Mouse (Mus musculus) embryonic fibroblast, embryonic 13.5 days (primary cell): ENCODE measurements at regions not wholly inside any gene's neighbourhood (a gene's known extent, or its start where the extent isn't known, plus 50 kb on each side); places are given as distances from the start of the nearest gene placed in this dataset.

Experiments
- H3K27ac ChIP-seq: 2 replicates; pipeline ENCODE4 v1.5.1; 2012; ENCODE audit warnings: low read length, control low read depth, inconsistent platforms; ENCODE audit not compliant: insufficient read depth
- H3K4me1 ChIP-seq: 2 replicates; pipeline ENCODE4 v1.6.1; 2011; ENCODE audit warnings: low read length; ENCODE audit not compliant: control insufficient read depth, insufficient read depth
- H3K4me3 ChIP-seq: 2 replicates; pipeline ENCODE4 v1.5.1; 2011; ENCODE audit warnings: mild to moderate bottlenecking, control low read depth, low read length; ENCODE audit not compliant: insufficient read depth
- CTCF ChIP-seq: IDR thresholded peaks from 2 replicates; pipeline ENCODE4 v1.5.1; 2011; ENCODE audit warnings: mild to moderate bottlenecking, control low read depth, low read length, moderate library complexity, borderline replicate concordance; ENCODE audit not compliant: insufficient read depth
- POLR2A ChIP-seq: IDR thresholded peaks from 2 replicates; pipeline ENCODE4 v1.6.1; 2011; ENCODE audit warnings: low read depth, mild to moderate bottlenecking, control low read depth, low read length, moderate library complexity

DNA sequence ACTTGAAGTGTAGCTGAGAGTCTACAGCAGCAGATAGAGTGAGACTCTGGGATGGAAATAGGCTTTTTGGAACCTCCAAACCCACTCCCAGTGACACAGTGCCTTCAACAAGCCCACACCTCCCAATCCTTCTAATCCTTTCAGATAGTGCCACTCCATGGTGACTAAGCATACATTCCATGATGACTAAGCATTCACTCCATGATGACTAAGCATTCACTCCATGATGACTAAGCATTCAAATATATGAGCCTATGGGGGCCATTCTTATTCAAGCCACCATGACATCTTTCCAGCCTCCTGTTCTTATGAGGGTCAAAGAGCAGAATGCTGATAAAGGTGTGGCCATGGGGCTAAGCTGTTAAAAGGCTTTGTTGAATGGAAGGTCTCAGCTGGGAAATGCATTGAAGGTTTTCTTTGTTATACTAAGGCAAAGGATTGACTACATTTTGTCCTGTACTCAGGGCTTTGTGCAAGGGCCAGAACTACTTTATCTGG lies 403.8 kb upstream of the Kcnab2 start:
- no peaks in the 10 kb centered on the region for H3K4me1 ChIP-seq
- no peak for TF ChIP-seq POLR2A
- TF ChIP-seq CTCF, result no peak

DNA sequence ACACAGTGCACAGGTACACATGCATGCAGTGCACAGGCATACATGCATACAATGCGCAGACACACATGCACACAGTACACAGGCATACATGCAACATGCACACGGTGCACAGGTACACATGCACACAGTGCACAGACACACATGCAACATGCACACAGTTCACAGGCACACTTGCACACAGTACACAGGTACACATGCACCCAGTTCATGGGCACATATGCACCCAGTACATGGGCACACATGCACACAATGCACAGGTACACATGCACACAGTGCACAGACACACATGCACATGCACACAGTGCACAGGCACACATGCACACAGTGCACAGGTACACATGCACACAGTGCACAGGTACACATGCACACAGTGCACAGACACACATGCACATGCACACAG lies 402.7 kb upstream of the Kcnab2 start:
- Histone ChIP-seq H3K4me1 (no peaks in the 10 kb centered on the region), H3K4me3 (no peak overlapping the region), H3K27ac (no peak overlapping the region)
- TF ChIP-seq CTCF, result no peak
- TF ChIP-seq POLR2A, result no peak

More for the DNA sequence above, 403.8 kb upstream of the Kcnab2 start:
- H3K4me3 ChIP-seq, result no peak overlapping the region
- no peak overlapping the region for H3K27ac ChIP-seq

DNA sequence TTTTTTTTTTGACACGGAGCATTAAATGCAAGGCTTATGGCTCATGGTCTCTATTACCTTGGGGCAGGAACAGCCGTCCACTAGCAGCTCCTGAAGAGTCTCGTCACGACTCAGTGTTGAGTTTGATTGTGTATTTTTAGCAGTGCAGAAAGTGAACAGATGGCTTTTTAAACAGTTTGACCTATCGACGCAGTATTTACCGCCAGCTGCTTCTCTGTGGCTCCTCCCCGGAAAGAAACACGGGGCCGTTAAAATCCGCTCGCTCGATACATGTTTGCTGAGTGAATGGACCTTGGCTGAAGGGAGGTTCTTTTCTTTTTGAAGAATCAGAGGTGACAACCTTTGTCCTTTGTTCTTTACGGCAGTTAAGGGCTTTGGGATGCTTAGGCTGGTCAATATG lies 401.3 kb upstream of the Kcnab2 start:
- Histone ChIP-seq H3K27ac (no peak overlapping the region), H3K4me1 (no peaks in the 10 kb centered on the region), H3K4me3 (no peak overlapping the region)
- TF ChIP-seq CTCF (no peak), POLR2A (no peak)

DNA sequence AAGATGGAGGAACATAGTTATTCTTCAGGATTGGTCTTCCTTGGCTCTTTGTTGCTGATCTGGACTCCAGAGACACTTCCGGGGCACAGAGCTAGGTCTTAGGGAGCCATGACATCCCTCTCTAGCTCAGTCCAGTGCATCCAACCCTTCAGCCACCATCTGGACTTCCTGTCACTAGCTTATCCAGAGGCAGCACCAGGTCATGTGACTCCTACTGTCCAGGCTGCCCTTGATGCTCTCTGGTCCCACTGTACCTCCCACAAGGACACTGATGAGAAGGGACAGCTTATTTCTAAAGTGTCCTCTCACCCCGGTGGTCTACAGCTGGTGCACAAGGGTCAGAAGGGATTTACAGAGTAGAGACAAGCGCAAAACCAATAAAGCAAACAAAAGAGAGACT lies 400.7 kb upstream of the Kcnab2 start:
- Histone ChIP-seq H3K27ac (no peak overlapping the region), H3K4me3 (no peak overlapping the region), H3K4me1 (no peaks in the 10 kb centered on the region)
- TF ChIP-seq POLR2A, result no peak

DNA sequence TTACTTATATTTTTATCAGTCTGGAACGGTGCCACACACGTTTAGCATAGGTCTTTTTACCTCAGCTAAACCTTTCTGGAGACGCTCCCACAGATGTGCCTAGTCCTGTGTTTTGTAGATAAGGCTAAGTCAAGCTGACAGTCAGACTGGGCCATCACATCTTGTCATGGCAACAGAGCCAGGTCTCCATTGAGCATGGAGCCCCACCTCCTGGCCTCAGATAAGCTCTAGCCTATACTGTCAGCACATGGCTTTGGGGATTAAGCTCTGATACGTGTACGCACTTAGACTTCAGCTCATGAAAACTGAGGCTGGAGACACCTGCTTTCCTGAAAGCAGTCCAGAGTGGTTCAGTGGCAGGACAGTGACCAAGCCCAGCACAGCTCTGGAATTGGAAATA lies 392.4 kb upstream of the Kcnab2 start:
- no peaks in the 10 kb centered on the region for H3K4me1 ChIP-seq
- H3K27ac ChIP-seq, result no peak overlapping the region
- TF ChIP-seq CTCF (no peak), POLR2A (no peak)
- no peak overlapping the region for H3K4me3 ChIP-seq

DNA sequence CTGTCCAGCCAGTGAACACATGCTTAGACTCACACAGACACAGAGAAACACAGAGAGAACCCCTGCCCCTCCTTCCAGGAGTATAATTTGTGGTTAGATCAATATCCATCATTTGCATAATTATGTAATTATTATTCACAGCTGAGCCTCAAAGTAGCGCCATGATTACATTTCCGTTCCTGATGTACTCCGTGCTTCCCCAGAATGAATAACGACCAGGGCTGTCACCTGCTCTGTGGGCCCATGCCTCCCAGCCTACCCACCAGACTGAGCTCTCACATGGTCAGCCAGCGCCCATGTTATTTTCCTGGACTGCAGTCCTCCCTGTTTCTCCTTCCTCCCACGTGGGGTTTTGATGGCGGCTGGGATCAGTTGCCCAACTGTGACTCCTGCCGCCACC lies 388.2 kb upstream of the Kcnab2 start:
- Histone ChIP-seq H3K27ac (no peak overlapping the region), H3K4me1 (no peaks in the 10 kb centered on the region), H3K4me3 (no peak overlapping the region)
- TF ChIP-seq POLR2A (no peak), CTCF (no peak)

DNA sequence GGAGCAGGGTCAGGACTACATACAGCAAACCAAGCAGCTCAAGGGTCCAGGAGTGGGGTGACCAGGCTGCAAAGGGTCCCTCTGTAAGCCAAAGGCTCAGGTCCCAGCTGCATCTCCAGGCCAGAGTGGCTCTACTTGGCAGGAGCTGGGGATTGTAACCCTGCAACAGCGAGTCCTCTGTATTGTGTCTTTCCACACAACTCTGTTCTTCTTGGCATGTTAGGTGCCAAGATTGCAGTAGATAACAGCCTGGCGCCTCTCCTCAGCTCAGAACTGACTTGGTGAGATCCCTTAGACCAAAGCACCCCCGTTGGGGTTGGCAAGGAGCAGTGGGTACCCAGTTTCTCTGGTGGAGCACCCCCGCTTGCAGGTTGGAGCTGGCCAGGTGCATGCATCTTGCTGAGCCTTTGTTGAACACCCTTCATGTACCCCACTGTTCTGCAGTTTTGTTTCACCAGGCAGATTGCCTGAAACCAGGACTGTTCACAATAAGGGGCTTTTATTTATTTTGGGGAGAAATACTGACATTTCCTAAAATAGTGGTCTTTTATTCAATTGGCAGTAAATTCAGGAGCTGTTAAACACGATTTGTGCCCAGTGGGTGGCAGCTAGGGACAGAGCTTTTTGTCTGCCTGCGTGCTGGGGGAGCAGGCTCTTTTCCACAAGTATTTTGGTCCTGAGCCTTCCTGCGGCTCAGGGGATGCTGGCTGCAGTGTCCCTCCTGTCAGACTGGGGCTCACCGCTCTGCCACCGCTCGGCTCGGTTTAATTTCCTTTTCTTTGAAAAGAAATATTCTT lies 385.3 kb upstream of the Kcnab2 start:
- TF ChIP-seq POLR2A (no peak), CTCF (no peak)
- H3K27ac ChIP-seq, result no peak overlapping the region
- no peak overlapping the region for H3K4me3 ChIP-seq
- no peaks in the 10 kb centered on the region for H3K4me1 ChIP-seq

DNA sequence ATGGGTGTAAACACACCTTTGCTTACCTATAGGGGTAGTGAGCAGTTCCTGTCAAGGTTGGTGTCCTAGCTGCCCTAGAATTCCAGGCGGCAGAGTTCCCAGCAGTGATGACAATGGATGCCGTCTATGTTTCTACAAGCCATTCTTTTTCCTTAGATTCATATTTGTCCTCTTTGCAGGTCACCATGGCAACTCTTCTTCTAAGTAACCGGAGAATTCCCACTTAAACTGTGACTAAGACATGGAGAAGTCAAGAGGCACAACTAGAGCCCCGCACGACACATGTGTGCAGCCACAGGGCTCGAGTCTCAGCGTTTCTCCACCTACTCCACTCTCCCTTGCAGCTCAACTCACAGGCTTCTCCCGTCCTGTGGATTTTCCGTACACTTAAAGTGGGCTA lies 381.5 kb upstream of the Kcnab2 start:
- no peaks in the 10 kb centered on the region for H3K4me1 ChIP-seq
- no peak overlapping the region for H3K27ac ChIP-seq
- no peak overlapping the region for H3K4me3 ChIP-seq
- TF ChIP-seq CTCF (no peak), POLR2A (no peak)

DNA sequence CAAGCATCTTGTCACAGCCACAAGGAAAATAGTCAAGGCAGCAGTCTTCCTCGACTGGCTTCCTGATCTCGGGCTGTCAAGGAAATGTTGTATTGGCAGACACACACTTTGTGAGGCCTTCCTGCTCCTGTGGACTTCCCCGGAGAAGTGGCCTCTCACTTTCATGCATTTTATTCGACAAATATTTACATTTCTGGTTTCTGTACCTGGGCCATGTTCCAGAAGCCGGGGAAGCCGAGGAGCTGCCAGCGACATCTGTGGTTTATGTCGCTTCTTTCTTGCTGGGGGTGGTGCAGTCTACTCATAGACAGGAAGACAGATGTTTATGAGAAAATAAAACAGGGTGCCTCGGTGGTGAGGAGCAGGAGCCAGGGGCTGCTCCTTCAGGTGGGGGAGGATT lies 372.5 kb upstream of the Kcnab2 start:
- TF ChIP-seq CTCF (no peak), POLR2A (no peak)
- Histone ChIP-seq H3K4me3 (no peak overlapping the region), H3K27ac (no peak overlapping the region), H3K4me1 (no peaks in the 10 kb centered on the region)

DNA sequence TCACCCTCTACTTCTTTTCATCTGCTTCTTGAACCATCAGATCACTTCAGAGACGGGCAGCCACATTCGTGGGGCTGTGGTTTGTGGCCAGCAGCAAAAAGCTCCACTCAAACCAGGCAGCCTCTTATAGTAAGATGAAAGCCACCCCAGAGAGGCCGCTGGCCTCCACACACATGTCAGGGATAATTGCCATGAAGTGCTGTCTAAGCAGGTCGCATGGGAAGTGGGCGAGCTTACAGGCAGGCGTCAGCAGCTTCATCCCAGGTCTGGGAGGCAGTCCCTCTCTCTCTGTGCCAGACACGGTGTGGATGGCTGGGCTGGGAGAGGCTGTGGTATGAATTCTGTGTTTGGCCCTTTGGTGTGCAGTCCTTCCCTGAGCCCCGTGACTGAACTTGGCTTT lies 358.4 kb upstream of the Kcnab2 start:
- no peak for TF ChIP-seq CTCF
- no peak for TF ChIP-seq POLR2A
- Histone ChIP-seq H3K4me1 (no peaks in the 10 kb centered on the region; the same call in 1 of the 2 replicates), H3K27ac (no peak overlapping the region), H3K4me3 (no peak overlapping the region)
